Mouse (Mus musculus) forebrain, embryonic 14.5 days (tissue): ENCODE data around the gene Taf12. TPM values are rescaled to one million over a fixed set of nuclear protein-coding genes. Genes with fewer than 3 reads are reported as not detected.

Experiments used
- ATAC-seq: fragments of 200-750 bp; cut with Nextera tagmentation; 2 replicates; pipeline ENCODE4 v1.8.0; 2017; ENCODE audit warnings: mild to moderate bottlenecking, moderate library complexity
- DNase-seq: peaks from one replicate; pipeline ENCODE4 v3.0.0-alpha.2; 2015; ENCODE audit warnings: low spot score
- H3K27ac ChIP-seq: fragments of 300-500 bp; sonication (generic); 2 replicates; pipeline ENCODE4 v1.5.1; 2014; ENCODE audit warnings: low read depth, mild to moderate bottlenecking, control low read depth, low read length, moderate library complexity
- H3K27me3 ChIP-seq: fragments of 300-500 bp; sonication (generic); replicated peaks from 2 replicates; pipeline ENCODE4 v1.6.1; 2014; ENCODE audit warnings: low read length, control low read depth, mixed read lengths; ENCODE audit not compliant: control insufficient read depth, insufficient read depth
- H3K36me3 ChIP-seq: fragments of 300-500 bp; sonication (generic); 2 replicates; pipeline ENCODE4 v1.6.1; 2014; ENCODE audit warnings: low read length, control low read depth; ENCODE audit not compliant: control insufficient read depth, insufficient read depth
- H3K4me1 ChIP-seq: fragments of 300-500 bp; sonication (generic); 2 replicates; pipeline ENCODE4 v1.6.1; 2014; ENCODE audit warnings: antibody characterized with exemption, low read length, control low read depth; ENCODE audit not compliant: control insufficient read depth, insufficient read depth
- H3K4me2 ChIP-seq: fragments of 300-500 bp; sonication (generic); 2 replicates; pipeline ENCODE4 v1.6.1; 2014; ENCODE audit warnings: mild to moderate bottlenecking, control low read depth, low read length
- H3K4me3 ChIP-seq: fragments of 300-500 bp; sonication (generic); 2 replicates; pipeline ENCODE4 v1.5.1; 2014; ENCODE audit warnings: low read depth, low read length, control low read depth
- H3K9ac ChIP-seq: fragments of 300-500 bp; sonication (generic); 2 replicates; pipeline ENCODE4 v1.6.1; 2014; ENCODE audit warnings: mild to moderate bottlenecking, low read length, control low read depth, moderate library complexity
- H3K9me3 ChIP-seq: fragments of 300-500 bp; sonication (generic); replicated peaks from 2 replicates; pipeline ENCODE4 v1.6.1; 2016; ENCODE audit warnings: low read length, control low read depth, mixed read lengths; ENCODE audit not compliant: control insufficient read depth
- whole genome bisulfite sequencing: fragments of 180-500 bp; shearing (Covaris S2); extraction: QIAGEN DNeasy Blood & Tissue Kit; methylation state at CpG from one replicate; pipeline ENCODE4 v1.1.7; 2014; 5-methylcytosine and 5-hydroxymethylcytosine counted together
- polyA plus RNA-seq: library from polyadenylated mRNA; unstranded; fragments of >200 nt; fragmentation: Nextera tagmentation; extraction: Ambion mirVana; gene quantifications from 2 replicates; pipeline ENCODE4 v1.2.1, GENCODE M21; 2014

The Taf12 gene
- polyA plus RNA-seq, 1 experiment from 2014 or later: 51.8 TPM

- Histone ChIP-seq H3K4me1 (no peaks in the 10 kb centered on the region), H3K36me3 (peaks cover 45% of the 10 kb centered on the region), H3K27me3 (no peaks in the 10 kb centered on the region), H3K9ac (no peak overlapping the region), H3K4me2 (no peak overlapping the region), H3K27ac (no peak overlapping the region), H3K4me3 (no peak overlapping the region), H3K9me3 (no peaks in the 10 kb centered on the region)
- DNase-seq (no peak), ATAC-seq (no peak)
- WGBS: 83% methylated on average over 12 of the region's 12 CpGs
These were observed 17.6 kb downstream of the Taf12 start for GRCm38 (mm10) chr4:132291624-132292335.

GRCm38 (mm10) chr4:132292988-132293387, 18.8 kb downstream of the Taf12 start:
- Histone ChIP-seq H3K4me1 (no peaks in the 10 kb centered on the region), H3K4me3 (no peak overlapping the region), H3K4me2 (no peak overlapping the region), H3K27me3 (no peaks in the 10 kb centered on the region), H3K9me3 (no peaks in the 10 kb centered on the region), H3K27ac (no peak overlapping the region), H3K9ac (no peak overlapping the region), H3K36me3 (peaks cover 45% of the 10 kb centered on the region)
- peak; percentile 52 for DNase-seq
- WGBS: 55% methylated on average over 4 of the region's 4 CpGs
- no peak for ATAC-seq

GRCm38 (mm10) chr4:132293682-132294240, 19.6 kb downstream of the Taf12 start:
- H3K36me3 ChIP-seq: peaks cover 45% of the 10 kb centered on the region
- no peaks in the 10 kb centered on the region for H3K9me3 ChIP-seq
- no peak overlapping the region for H3K4me2 ChIP-seq
- DNase-seq: no peak
- no peaks in the 10 kb centered on the region for H3K4me1 ChIP-seq
- H3K4me3 ChIP-seq: no peak overlapping the region
- 86% methylated on average over 7 of the region's 7 CpGs for WGBS
- no peaks in the 10 kb centered on the region for H3K27me3 ChIP-seq
- H3K27ac ChIP-seq: no peak overlapping the region
- H3K9ac ChIP-seq: no peak overlapping the region
- ATAC-seq: no peak

- H3K9ac ChIP-seq: no peak overlapping the region
- H3K9me3 ChIP-seq: no peaks in the 10 kb centered on the region
- no peak overlapping the region for H3K27ac ChIP-seq
- no peak overlapping the region for H3K4me2 ChIP-seq
- H3K27me3 ChIP-seq: no peaks in the 10 kb centered on the region
- DNase-seq: no peak
- H3K4me1 ChIP-seq: no peaks in the 10 kb centered on the region
- WGBS: 49% methylated on average over 8 of the region's 8 CpGs
- no peak for ATAC-seq
- H3K4me3 ChIP-seq: no peak overlapping the region
- H3K36me3 ChIP-seq: peaks cover 37% of the 10 kb centered on the region
These were observed 21.7 kb downstream of the Taf12 start for GRCm38 (mm10) chr4:132295696-132296390.

- Histone ChIP-seq H3K36me3 (no peaks in the 10 kb centered on the region), H3K27ac (no peak overlapping the region), H3K4me2 (no peak overlapping the region), H3K9ac (no peak overlapping the region), H3K4me3 (no peak overlapping the region), H3K27me3 (no peaks in the 10 kb centered on the region), H3K9me3 (no peaks in the 10 kb centered on the region), H3K4me1 (no peaks in the 10 kb centered on the region)
- DNase-seq (no peak), ATAC-seq (no peak)
- WGBS: 85% methylated on average over 1 of the region's 1 CpGs
These were observed 25.7 kb downstream of the Taf12 start for GRCm38 (mm10) chr4:132299849-132300248.

- no peak overlapping the region for H3K27ac ChIP-seq
- DNase-seq (no peak), ATAC-seq (no peak)
- H3K9ac ChIP-seq: no peak overlapping the region
- no peaks in the 10 kb centered on the region for H3K27me3 ChIP-seq
- H3K4me1 ChIP-seq: no peaks in the 10 kb centered on the region
- no peaks in the 10 kb centered on the region for H3K36me3 ChIP-seq
- WGBS: 87% methylated on average over 6 of the region's 6 CpGs
- no peak overlapping the region for H3K4me3 ChIP-seq
- no peak overlapping the region for H3K4me2 ChIP-seq
- no peaks in the 10 kb centered on the region for H3K9me3 ChIP-seq
These were observed 27.3 kb downstream of the Taf12 start for GRCm38 (mm10) chr4:132301486-132301885.

- no peaks in the 10 kb centered on the region for H3K9me3 ChIP-seq
- H3K27ac ChIP-seq: no peak overlapping the region
- no peaks in the 10 kb centered on the region for H3K4me1 ChIP-seq
- 63% methylated on average over 16 of the region's 16 CpGs for WGBS
- peak overlapping the region; percentile 52; the same call in 1 of the 2 replicates for H3K9ac ChIP-seq
- DNase-seq: no peak
- no peaks in the 10 kb centered on the region for H3K27me3 ChIP-seq
- no peaks in the 10 kb centered on the region for H3K36me3 ChIP-seq
- H3K4me2 ChIP-seq: peak overlapping the region; percentile 60; the same call in 1 of the 2 replicates
- ATAC-seq: no peak
- peak overlapping the region; percentile 32; the same call in 1 of the 2 replicates for H3K4me3 ChIP-seq
These were observed 28.1 kb downstream of the Taf12 start for GRCm38 (mm10) chr4:132301965-132302938.

GRCm38 (mm10) chr4:132302939-132303479, 28.8 kb downstream of the Taf12 start, which contains the start of gene Rab42:
Gene Rab42, minus strand, starts transcription at chr4:132303385.
- Histone ChIP-seq H3K27me3 (no peaks in the 10 kb centered on the region), H3K27ac (no peak within 1 kb of the TSS), H3K4me2 (peak within 1 kb of the TSS; percentile 60), H3K4me3 (peak within 1 kb of the TSS; percentile 32), H3K36me3 (no peaks in the 10 kb centered on the region), H3K9me3 (no peaks in the 10 kb centered on the region), H3K4me1 (no peaks in the 10 kb centered on the region), H3K9ac (peak within 1 kb of the TSS; percentile 52)
- DNase-seq (peak; percentile 33), ATAC-seq (no peak)
- 1% methylated on average over 31 of the region's 31 CpGs for WGBS
